Mouse (Mus musculus): ENCODE measurements around the gene Tcfl5. TPM values are rescaled to one million over a fixed set of nuclear protein-coding genes. Genes with fewer than 3 reads are reported as not detected.

Tcfl5 gene
- total RNA-seq, 2 experiments from 2014 or later: 0.86 to 1.3 TPM

DNA sequence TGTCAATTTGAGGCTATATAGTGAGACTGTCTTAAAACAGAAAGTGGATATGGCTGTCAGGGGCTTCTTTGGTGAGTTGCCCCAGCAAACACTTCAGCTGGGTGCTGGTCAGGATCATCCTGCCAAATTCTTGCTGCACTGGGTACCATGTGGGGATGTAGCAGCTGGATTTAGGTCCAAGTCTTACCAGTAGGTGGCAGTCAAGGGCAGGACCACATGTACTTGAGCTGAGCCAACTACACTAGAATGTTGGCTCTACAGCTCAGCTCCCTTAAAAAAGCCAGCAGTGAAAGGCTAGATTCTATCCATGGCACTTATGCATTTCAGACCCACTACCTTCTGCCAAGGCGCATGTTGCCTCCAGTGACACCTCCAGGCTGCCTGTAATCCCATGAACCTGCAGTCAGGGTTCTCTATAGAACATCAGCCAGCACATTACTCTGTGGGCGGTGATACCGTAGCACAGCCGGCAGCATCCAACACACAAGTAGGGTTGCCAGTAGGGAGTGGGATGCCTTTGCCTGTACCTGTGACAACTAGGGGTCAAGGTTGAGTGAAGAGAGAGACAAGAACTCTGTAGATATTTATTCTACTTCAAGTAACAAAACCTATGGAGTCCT lies 15.0 kb upstream of the Tcfl5 start:
- intact Hi-C loops (cut with DNase I): loop anchor here (5.0 kb wide), 2 partner anchors 65 to 90 kb away; no protein-coding TSS in a partner anchor
- TF ChIP-seq CTCF (IDR thresholded peaks at IDR 0.05): peak; percentile 82
- peak; percentile 71 to 75 for DNase-seq (ENCODE audit: extremely low spot score in 1 of 2, low spot score in 2 of 2)

DNA sequence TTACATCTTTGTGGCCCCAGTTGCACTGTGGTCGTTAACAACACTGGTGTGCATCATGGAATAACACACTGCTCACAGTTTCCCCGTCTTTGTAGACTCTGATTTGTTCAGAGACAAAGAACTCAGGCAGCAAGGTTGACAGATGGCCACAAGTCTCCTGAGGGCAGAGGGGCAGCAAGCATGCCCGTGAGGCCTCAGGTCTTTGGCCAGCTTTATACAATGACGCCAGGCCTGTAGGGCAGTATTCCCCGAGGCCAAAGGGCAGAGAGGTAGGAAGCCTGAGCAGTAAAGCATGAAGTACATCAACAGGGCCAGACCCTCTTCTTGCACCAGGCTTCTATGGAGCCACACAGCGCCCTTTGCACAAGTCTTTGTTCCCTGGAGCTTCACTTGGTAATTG lies 12.6 kb upstream of the Tcfl5 start:
- intact Hi-C loops (cut with DNase I): loop anchor here (5.0 kb wide), 2 partner anchors 63 to 92 kb away; no protein-coding TSS in a partner anchor
- no peak for TF ChIP-seq CTCF (IDR thresholded peaks at IDR 0.05)
- H3K4me3 ChIP-seq: no peak overlapping the region
- no peak for DNase-seq (ENCODE audit: extremely low spot score in 1 of 2, low spot score in 2 of 2)
- H3K27ac ChIP-seq: no peak overlapping the region

More for the DNA sequence above, 15.0 kb upstream of the Tcfl5 start:
- Histone ChIP-seq H3K27ac (no peak overlapping the region), H3K4me3 (no peak overlapping the region)

DNA sequence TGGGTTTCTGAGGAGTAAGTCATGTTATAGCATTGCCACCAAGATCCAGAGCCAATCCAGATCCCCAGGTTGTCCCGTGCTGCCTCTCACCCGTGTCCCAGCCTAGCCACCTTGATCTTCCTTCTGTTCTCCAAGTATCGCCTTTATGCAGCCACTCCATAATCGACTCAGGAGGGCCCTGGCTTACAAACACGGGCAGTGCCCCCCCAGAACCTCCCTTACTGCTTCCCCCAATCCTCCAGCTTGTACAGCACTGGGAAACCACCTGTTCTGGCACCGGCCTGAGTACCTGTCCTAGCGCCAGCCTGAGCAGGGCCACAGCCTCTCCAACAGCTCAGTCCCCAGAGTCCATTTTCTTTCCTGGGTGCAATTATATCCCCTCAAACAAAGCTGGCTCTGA lies 12.2 kb upstream of the Tcfl5 start:
- intact Hi-C loops (cut with DNase I): loop anchor here (5.0 kb wide), 2 partner anchors 62 to 93 kb away; no protein-coding TSS in a partner anchor
- no peak for DNase-seq (ENCODE audit: extremely low spot score in 1 of 2, low spot score in 2 of 2)
- H3K27ac ChIP-seq: no peak overlapping the region
- no peak overlapping the region for H3K4me3 ChIP-seq
- no peak for TF ChIP-seq CTCF (IDR thresholded peaks at IDR 0.05)

DNA sequence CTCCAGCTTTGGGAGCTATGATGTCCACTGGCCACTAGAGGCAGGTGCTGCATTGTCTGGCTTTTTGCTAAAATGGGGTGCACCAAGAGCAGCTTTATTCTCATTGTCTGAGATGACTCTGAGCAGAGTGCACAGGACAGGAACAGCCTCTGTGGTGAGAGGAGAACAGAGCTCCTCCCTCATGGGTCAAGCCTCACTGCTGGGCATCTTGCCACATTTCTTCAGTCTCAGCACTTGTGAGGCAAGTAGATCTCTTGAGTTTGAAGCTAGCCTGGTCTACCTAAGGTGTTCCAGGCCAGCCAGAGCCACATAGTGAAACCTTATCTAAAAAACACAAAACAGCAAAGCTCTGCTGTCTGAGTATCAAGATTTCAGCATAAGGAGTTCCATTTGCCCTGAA lies 4.3 kb upstream of the Tcfl5 start:
- Histone ChIP-seq H3K27ac (no peak overlapping the region), H3K4me3 (no peak overlapping the region)
- no peak for DNase-seq (ENCODE audit: extremely low spot score in 1 of 2, low spot score in 2 of 2)
- TF ChIP-seq CTCF (IDR thresholded peaks at IDR 0.05): peak; percentile 17; the same call in 1 of the 2 replicates
- intact Hi-C loops (cut with DNase I): no loop called here

DNA sequence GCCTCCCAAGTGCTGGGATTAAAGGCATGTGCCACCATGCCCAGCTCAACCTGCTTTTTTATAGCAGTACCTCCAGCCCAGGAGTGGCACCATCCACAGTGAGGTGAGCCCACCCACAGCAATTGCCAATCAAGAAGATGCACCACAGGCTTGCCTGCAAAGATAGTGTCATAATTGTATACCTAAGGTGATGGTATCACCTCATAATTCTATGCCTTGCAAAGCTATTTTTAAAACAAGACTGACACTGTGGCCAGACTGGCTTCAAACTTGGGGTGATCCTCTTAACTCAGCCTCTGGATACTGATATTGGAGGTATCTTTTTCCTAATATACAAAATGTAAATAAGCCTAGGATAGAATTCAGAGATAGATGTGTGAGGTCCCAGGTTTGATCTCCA lies 1.1 kb upstream of the Tcfl5 start:
- no peak for TF ChIP-seq CTCF (IDR thresholded peaks at IDR 0.05)
- intact Hi-C loops (cut with DNase I): no loop called here
- Histone ChIP-seq H3K4me3 (no peak overlapping the region), H3K27ac (no peak overlapping the region)
- DNase-seq (ENCODE audit: extremely low spot score in 1 of 2, low spot score in 2 of 2): no peak

DNA sequence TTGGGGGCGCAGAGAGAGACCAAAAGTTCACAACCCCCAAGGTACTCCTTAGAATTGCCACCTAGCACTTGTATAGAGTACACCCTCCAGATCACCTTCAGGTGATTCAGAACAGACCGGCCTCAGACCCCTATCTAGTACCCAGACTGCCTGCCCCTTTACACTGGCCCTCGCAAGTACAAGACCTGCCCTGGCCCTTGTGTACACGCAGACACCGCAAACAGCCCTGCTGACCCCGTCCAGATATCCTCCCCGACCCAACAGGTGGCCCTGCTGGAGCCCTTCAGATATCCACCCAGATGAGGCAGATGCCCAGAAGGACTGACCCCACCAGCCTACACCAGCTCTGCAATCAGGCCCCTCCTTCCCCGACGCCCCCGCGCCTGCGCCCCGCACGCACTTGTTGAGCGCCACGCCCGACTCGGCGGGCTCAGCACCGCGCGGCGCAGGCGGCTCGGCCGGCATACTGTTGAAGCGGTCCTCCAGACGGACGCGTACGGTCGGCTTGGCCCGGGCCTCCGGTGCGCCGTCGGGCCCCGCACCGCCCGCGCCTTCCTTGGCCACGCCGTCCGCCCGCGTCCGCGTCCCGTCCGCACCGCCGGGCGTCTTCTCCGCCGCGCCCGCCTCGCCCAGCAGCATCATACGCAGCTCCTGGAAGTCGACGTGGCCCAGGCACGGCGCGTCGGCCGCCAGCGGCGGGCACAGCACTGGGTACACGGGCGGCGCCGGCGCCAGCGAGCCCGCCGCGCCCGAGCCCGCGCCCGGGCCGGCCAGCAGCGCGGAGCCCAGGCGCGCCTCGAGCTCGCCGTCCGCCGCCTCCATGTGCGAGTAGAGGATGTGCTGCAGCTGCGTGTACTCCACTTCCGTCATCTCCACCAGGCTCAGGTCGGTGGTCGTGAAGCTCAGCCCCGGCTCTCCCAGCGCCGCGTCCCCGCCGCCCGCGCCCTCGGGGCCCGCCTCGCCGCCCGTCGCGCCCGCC lies 643 bp downstream of the Tcfl5 start:
- no peak for DNase-seq (ENCODE audit: extremely low spot score in 1 of 2, low spot score in 2 of 2)
- Histone ChIP-seq H3K27ac (no peak overlapping the region), H3K4me3 (no peak overlapping the region)
- no peak for TF ChIP-seq CTCF (IDR thresholded peaks at IDR 0.05)
- intact Hi-C loops (cut with DNase I): no loop called here

DNA sequence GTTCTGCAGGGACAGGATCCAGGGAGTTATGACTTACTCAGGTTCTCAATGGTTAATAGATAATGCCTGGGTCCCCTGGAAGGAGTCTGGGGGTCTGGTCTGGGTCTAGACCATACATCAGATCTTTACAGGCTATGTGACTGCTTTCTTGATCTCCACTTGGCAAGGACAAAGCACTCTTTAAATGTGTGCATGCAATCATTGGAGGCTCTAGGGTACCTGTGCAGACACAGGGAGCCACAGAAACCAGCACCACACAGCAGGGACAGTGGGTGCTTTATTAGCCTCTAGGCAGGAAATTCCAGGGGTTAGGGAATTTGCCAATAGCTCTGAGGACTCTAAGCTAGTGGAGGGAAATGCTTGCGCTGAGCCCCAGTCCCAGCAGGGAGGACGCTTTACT lies 30.6 kb downstream of the Tcfl5 start:
- DNase-seq (ENCODE audit: extremely low spot score in 1 of 2, low spot score in 2 of 2): no peak
- no peak overlapping the region for H3K4me3 ChIP-seq
- intact Hi-C loops (cut with DNase I): no loop called here
- H3K27ac ChIP-seq: no peak overlapping the region
- TF ChIP-seq CTCF (IDR thresholded peaks at IDR 0.05): no peak

DNA sequence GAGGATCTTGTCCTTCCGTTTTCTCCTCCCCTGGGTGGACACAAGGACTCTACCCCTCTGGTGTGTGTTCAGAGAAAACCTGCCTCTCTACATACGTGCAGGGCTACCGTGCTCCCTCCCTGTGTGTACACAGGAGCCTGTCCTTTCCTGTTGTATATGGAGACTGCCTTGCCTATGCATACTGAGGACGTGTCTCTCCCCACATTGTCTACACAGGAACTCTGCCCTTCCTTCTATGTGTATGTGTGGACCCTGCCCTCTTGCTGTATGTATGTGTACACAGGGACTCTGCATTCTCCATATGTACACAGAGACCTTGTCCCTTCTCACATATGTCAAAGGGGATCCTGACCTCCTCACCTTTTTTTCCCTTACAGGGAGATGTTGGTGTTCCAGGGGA lies 32.2 kb downstream of the Tcfl5 start:
- H3K4me3 ChIP-seq: no peak overlapping the region
- no peak overlapping the region for H3K27ac ChIP-seq
- DNase-seq (ENCODE audit: extremely low spot score in 1 of 2, low spot score in 2 of 2): no peak
- TF ChIP-seq CTCF (IDR thresholded peaks at IDR 0.05): no peak
- intact Hi-C loops (cut with DNase I): no loop called here

DNA sequence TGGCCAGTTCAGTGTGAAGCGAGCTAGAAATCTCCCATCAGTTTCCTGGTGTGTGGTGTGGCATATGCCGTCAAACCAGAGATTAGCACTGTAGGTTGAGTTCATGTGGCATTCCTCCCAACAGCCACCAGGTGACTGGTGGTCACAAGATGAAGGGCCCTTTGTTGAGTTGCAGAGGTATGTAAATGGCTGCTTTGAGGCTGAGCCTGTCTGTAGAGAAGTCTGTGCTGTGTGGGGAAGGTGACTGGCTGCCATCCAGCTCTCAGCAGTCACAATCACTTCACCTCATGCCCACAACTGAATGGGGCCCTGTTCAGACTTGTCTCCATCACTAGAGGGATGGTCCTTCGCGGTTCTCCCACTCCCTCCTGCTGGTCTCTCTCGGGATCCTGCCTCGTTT lies 37.7 kb downstream of the Tcfl5 start:
- intact Hi-C loops (cut with DNase I): loop anchor here (5.0 kb wide), 1 partner anchor 947 kb away; no protein-coding TSS in a partner anchor
- TF ChIP-seq CTCF (IDR thresholded peaks at IDR 0.05): no peak
- Histone ChIP-seq H3K27ac (no peak overlapping the region), H3K4me3 (no peak overlapping the region)
- no peak for DNase-seq (ENCODE audit: extremely low spot score in 1 of 2, low spot score in 2 of 2)

DNA sequence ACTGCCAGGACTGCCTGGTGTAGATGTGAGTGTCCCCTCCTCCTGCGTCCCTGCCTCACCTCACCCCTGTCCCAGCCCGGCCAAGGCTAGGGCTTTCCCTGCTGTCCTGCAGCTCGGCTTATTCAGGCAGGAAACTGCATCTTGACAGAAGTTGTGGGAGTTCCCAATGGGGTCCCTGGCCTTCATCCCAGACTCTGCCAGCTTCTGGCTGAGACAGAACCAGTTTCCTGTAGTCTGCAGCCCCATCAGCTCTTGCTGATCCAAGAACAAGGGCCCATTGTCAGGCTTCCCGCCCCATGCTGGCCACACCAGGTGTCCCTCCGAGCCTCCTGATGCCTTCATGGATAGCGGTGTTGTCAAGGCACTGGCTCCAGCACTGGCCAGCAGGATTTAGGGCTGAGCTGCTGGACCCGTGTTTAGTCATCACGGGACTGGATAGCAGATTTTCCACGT lies 41.9 kb downstream of the Tcfl5 start:
- TF ChIP-seq CTCF (IDR thresholded peaks at IDR 0.05): no peak
- intact Hi-C loops (cut with DNase I): no loop called here
- no peak overlapping the region for H3K27ac ChIP-seq
- DNase-seq (ENCODE audit: extremely low spot score in 1 of 2, low spot score in 2 of 2): no peak
- no peak overlapping the region for H3K4me3 ChIP-seq

DNA sequence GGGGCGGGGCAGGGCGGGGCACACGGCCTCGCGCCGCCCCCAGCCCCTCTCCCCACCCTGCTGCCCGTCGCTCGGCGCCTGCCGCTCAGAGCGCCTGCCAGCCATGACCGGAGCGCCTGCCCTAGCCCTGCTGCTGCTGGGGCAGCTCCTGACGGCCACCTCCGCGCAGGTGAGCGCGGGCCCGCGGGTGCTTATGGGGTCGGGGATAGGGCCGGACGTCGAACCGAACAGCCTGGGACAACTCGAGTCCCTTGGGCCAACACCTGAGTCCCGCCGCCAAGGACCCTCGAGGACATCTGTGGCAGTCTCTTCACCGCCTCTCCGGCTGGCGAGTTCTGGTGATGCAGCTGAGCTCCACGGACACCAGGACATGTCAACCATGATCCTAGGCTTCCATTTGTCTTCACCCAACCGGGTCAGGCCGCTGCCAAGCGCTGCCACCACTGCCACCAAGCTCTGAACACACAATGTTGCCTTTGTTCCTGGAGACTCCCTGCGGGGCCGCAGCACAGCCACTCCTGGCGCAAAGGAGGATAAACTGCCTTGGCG lies 44.3 kb downstream of the Tcfl5 start:
- intact Hi-C loops (cut with DNase I): no loop called here
- Histone ChIP-seq H3K27ac (no peak overlapping the region), H3K4me3 (peak overlapping the region; percentile 24)
- no peak for TF ChIP-seq CTCF (IDR thresholded peaks at IDR 0.05)
- no peak for DNase-seq (ENCODE audit: extremely low spot score in 1 of 2, low spot score in 2 of 2)

DNA sequence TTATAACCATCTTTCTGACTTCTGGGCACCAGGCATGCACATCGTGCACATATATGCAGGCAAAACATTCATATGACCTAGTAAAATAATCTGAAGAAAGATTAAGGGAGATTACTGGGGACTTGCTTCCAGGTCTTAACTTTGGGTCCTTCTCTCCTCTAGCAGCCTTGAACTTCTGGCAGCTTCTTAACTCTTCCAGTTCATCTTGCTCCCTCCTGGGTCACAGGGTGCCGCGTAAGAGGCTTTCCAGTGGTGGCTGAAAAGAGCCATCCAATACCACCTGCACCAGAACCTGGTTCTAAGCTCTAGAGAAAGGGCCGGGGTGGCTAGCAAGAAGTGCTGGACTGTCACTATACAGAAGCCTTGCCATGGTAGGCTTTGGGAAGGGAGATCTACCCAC lies 45.0 kb downstream of the Tcfl5 start, which contains the start of gene Col9a3:
Gene Col9a3, plus strand, starts transcription at position 301 of the 400 bp plus-strand sequence.
- intact Hi-C loops (cut with DNase I): no loop called here
- Histone ChIP-seq H3K4me3 (peak within 1 kb of the TSS; percentile 24), H3K27ac (no peak within 1 kb of the TSS)
- TF ChIP-seq CTCF (IDR thresholded peaks at IDR 0.05): no peak
- DNase-seq (ENCODE audit: extremely low spot score in 1 of 2, low spot score in 2 of 2): no peak

Measured in left cerebral cortex, adult 2 months (tissue).